Mouse (Mus musculus) lung, embryonic 16.5 days (tissue): ENCODE results near the gene Memo1. TPM values are rescaled to one million over a fixed set of nuclear protein-coding genes. Genes with fewer than 3 reads are reported as not detected.
"Not testable (repeated sequence)": the region's sequence is repeated elsewhere in the genome, so short reads cannot be mapped to it uniquely, and the experiment has no call there.

ENCODE experiments used
- ATAC-seq: fragments of 200-750 bp; cut with Nextera tagmentation; 2 replicates; pipeline ENCODE4 v1.8.0; 2017; ENCODE audit warnings: low read depth, mild to moderate bottlenecking, moderate library complexity
- H3K27ac ChIP-seq: fragments of 300-500 bp; sonication (generic); 2 replicates; pipeline ENCODE4 v1.5.1; 2014; ENCODE audit warnings: mild to moderate bottlenecking, control low read depth, low read length
- H3K27me3 ChIP-seq: fragments of 300-500 bp; sonication (generic); 2 replicates; pipeline ENCODE4 v1.6.1; 2014; ENCODE audit warnings: low read depth, low read length, mixed read lengths; ENCODE audit not compliant: control insufficient read depth, insufficient read depth
- H3K36me3 ChIP-seq: fragments of 300-500 bp; sonication (generic); 2 replicates; pipeline ENCODE4 v1.6.1; 2014; ENCODE audit warnings: low read length; ENCODE audit not compliant: control insufficient read depth, insufficient read depth
- H3K4me1 ChIP-seq: fragments of 300-500 bp; sonication (generic); replicated peaks from 2 replicates; pipeline ENCODE4 v1.6.1; 2014; ENCODE audit warnings: low read length, mixed read lengths; ENCODE audit not compliant: control insufficient read depth, insufficient read depth
- H3K4me2 ChIP-seq: fragments of 300-500 bp; sonication (generic); 2 replicates; pipeline ENCODE4 v1.6.1; 2014; ENCODE audit warnings: low read depth, low read length, control low read depth
- H3K4me3 ChIP-seq: fragments of 300-500 bp; sonication (generic); 2 replicates; pipeline ENCODE4 v1.5.1; 2014; ENCODE audit warnings: mild to moderate bottlenecking, low read length, control low read depth
- H3K9ac ChIP-seq: fragments of 300-500 bp; sonication (generic); 2 replicates; pipeline ENCODE4 v1.6.1; 2014; ENCODE audit warnings: low read length, control low read depth
- H3K9me3 ChIP-seq: fragments of 300-500 bp; sonication (generic); 2 replicates; pipeline ENCODE4 v1.6.1; 2016; ENCODE audit warnings: low read length; ENCODE audit not compliant: control insufficient read depth
- WGBS: fragments of 180-500 bp; shearing (Covaris S2); extraction: QIAGEN DNeasy Blood & Tissue Kit; methylation state at CpG from one replicate; pipeline ENCODE4 v1.1.7; 2014; 5-methylcytosine and 5-hydroxymethylcytosine counted together
- polyA plus RNA-seq: library from polyadenylated mRNA; unstranded; fragments of >200 nt; fragmentation: Nextera tagmentation; extraction: Ambion mirVana; gene quantifications from 2 replicates; pipeline ENCODE4 v1.2.1, GENCODE M21; 2015

Memo1 gene
- polyA plus RNA-seq, result 80.9 and 85.1 TPM in 2 replicates

DNA sequence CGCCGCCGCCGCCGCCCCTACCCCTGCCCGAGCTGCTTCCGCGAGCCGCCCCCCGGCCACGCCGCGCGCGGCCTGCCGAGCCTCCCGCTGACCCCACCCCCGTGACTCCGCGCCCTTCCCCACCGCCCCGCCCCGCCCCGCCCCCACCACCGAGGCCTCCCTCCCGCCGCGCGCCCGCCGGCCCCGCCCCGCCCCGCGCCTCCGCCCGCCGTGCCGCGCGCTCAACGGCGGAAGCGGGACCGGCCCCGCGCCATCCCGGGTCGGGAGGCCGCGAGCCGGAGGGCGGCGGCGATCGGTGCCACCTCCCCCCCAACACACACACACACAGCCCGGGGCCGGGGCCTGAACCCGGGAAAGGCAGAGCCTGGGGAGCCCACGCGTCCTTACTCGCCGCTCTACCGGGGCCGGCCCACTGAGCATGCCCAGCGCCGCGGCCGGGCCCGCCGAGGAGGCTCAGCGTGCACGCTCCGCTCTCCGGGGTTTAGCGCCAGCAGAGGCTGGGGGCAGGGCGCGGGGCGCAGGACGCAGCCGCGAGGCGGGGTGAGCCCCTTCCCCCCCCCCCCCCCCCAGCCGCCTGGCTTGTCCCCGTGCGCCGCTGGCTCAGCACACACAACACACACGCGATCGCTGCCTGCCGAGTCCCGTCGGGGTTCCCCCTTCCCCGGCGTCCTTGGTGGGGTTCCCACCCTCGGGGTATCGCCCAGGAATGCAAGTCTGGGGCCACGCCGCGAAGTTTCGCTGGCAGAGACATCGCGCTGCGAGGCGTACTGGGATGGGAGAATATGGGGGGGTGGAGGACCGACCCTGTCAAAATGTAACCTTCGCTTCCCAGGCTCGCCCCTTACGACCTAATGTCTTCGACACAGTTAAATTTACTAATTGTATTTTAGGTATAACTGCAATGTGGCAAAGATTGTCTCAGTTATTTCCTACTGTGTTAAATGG is at the start of gene Memo1:
Gene Memo1 (minus strand): TSS at position 496 of the 945 bp plus-strand sequence.
- peaks cover 12% of the 10 kb centered on the region for H3K36me3 ChIP-seq
- peak within 1 kb of the TSS; percentile 91 for H3K4me3 ChIP-seq
- H3K27me3 ChIP-seq, result no peaks in the 10 kb centered on the region
- peak within 1 kb of the TSS; percentile 99 for H3K27ac ChIP-seq
- peak within 1 kb of the TSS; percentile 95 for H3K9ac ChIP-seq
- peak; percentile 91 for ATAC-seq
- H3K4me1 ChIP-seq, result peaks cover 11% of the 10 kb centered on the region
- peak within 1 kb of the TSS; percentile 81 for H3K4me2 ChIP-seq
- WGBS, result under 1% methylated on average over 44 of the region's 110 CpGs
- H3K9me3 ChIP-seq, result no peaks in the 10 kb centered on the region

DNA sequence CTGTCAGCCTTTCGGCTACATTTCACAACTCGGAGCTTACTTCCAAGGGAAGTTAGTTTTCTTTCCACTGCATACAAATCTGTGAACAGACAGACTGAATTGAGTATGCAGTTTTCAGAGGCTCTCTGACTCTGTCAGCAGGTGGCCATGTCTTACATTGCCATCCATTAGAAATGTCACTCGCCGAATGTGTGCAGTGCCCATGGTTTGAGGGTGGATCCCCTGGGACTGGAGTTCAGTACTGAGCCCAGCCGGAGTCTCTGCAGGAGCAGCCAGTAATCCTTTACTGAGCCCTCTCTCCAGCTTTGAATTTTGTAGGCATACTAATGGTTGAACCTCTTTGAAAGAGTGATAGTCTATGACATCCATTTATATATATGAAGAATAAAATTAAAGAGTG is 45.8 kb upstream of the Memo1 start:
- Histone ChIP-seq H3K4me3 (no peak overlapping the region; the same call in 1 of the 2 replicates), H3K4me1 (peaks cover 18% of the 10 kb centered on the region), H3K36me3 (no peaks in the 10 kb centered on the region), H3K9ac (no peak overlapping the region), H3K9me3 (no peaks in the 10 kb centered on the region), H3K4me2 (peak overlapping the region; percentile 83), H3K27ac (no peak overlapping the region), H3K27me3 (no peaks in the 10 kb centered on the region)
- 63% methylated on average over 5 of the region's 5 CpGs for WGBS
- no peak for ATAC-seq

DNA sequence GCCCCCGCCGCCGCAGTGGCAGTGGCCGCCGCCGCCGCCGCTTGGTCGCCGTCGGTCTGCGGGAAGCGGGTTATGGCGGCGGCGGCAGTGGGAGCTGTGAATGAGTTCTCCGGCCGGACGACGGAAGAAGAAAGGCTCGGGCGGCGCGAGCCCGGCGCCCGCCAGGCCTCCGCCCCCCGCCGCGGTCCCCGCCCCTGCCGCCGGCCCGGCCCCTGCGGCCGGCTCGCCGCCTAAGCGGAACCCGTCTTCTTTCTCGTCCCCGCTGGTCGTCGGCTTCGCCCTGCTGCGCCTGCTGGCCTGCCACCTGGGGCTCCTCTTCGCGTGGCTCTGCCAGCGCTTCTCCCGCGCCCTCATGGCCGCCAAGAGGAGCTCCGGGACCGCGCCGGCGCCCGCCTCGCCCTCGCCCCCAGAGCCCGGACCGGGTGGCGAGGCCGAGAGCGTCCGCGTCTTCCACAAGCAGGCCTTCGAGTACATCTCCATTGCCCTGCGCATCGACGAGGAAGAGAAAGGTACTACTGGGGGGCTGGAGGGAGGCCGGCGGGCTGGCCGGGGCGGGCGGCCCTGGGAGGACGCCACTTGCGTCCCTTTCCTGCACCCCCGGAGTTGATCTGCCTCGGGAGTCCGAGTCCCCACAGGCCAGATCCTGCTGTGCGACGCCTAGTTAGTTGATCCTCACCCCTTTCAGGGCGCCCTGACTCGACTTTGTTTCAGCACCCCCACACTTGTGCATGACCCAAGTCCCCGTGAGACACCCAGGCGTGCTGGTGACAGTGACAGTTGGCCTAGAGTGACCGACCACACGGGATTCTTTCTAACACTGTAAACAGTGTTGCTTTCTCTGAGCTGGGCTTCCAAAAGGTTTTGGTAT is 43.9 kb upstream of the Memo1 start, which contains the start of gene Spast:
Gene Spast (plus strand): TSS at position 51 of the 868 bp plus-strand sequence.
- H3K4me1 ChIP-seq, result peaks cover 18% of the 10 kb centered on the region
- under 1% methylated on average over 61 of the region's 90 CpGs for WGBS
- peak within 1 kb of the TSS; percentile 83 for H3K4me2 ChIP-seq
- no peaks in the 10 kb centered on the region for H3K36me3 ChIP-seq
- peak within 1 kb of the TSS; percentile 96 for H3K27ac ChIP-seq
- H3K9ac ChIP-seq, result peak within 1 kb of the TSS; percentile 90
- peak within 1 kb of the TSS; percentile 72 for H3K4me3 ChIP-seq
- H3K9me3 ChIP-seq, result no peaks in the 10 kb centered on the region
- peak; percentile 93 for ATAC-seq
- H3K27me3 ChIP-seq, result no peaks in the 10 kb centered on the region

DNA sequence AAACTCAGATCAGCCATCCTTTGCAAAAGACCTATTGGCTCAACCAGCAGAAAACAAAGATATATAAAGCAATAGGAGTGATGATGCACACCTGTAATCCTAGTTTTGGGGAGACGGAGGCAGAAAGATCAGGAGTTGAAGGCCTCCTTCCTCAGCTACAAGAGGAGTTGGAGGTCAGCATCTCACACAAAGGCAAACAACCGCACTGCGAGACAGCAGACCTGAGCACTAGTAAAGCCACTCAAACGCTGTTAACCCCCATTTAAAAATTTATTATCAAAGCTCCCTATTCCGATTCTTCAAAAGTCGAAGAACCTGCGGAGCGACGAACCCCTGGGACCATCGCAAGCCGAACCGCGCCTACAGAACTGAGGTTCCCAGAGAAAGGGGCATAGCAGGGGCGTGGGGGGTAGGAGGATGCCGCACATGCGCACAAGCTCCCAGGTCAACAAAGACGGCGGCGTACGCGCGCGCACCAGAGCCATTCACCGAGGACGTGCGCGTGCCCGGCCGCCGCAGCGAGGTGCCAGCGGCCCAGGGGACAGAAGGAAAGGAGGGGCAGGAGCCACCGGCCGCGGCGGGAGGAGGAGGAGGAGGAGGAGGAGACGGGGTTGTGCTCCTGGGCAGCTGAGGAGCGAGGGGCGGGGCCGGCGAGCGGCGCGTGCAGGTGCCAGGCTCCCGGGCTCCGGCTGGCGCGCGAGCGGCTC is 43.1 kb upstream of the Memo1 start:
- Histone ChIP-seq H3K4me1 (peaks cover 18% of the 10 kb centered on the region), H3K4me3 (peak overlapping the region; percentile 72), H3K9ac (peak overlapping the region; percentile 90), H3K27me3 (no peaks in the 10 kb centered on the region), H3K9me3 (no peaks in the 10 kb centered on the region), H3K27ac (peak overlapping the region; percentile 96), H3K4me2 (peak overlapping the region; percentile 83), H3K36me3 (no peaks in the 10 kb centered on the region)
- WGBS, result 1% methylated on average over 31 of the region's 50 CpGs
- ATAC-seq, result peak; percentile 97

DNA sequence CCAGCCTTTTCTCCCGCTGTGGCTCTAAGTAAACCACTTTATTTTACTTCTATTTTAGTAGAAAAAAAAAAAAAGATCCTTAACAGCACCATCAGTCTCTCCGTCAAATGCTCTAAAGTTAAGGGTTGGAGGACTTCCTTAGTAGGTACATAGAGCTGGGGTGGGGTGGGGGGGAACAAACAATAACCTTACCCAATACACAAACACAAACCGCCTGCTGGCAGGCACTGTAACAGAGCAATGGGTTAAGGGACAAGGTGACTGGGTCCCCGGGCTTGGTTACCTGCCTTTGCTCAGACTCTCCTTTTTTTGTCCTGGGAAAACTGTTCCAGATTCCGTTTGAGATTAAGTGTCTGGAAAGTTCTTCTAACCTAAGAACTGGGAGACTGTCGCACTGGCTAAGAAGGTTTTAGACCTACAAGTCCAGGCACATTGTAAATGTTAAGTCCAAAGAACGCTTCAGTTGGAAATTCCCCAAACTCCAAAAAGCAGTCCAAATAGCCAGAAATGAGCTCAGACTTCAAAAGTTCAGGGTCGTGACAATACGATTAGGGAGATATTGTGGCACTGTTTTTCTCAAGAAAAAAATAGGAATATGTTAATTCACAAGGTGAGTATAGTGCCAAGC is 35.8 kb upstream of the Memo1 start:
- Histone ChIP-seq H3K4me3 (no peak overlapping the region), H3K36me3 (no peaks in the 10 kb centered on the region), H3K9ac (no peak overlapping the region), H3K4me2 (no peak overlapping the region), H3K27me3 (no peaks in the 10 kb centered on the region), H3K27ac (no peak overlapping the region), H3K9me3 (no peaks in the 10 kb centered on the region), H3K4me1 (no peaks in the 10 kb centered on the region)
- 59% methylated on average over 9 of the region's 9 CpGs for WGBS
- no peak for ATAC-seq

DNA sequence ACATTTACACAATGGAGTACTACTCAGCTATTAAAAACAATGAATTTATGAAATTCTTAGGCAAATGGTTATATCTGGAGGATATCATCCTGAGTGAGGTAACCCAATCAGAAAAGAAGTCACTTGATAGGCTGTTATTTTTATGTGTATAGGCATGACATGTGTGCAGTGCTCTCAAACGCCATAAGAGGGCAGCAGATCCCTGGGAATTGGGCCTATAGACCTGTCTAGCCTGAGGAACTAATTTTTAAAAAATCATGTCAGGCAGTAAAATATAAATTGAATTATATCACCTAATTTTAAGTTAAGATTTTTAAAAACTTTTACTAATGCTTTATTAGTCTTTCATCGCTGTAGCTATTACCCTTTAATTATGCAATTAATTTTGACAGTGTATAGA is 32.8 kb upstream of the Memo1 start:
- not testable (repeated sequence) for H3K4me2 ChIP-seq, ATAC-seq, H3K9ac ChIP-seq, H3K27ac ChIP-seq, H3K27me3 ChIP-seq, H3K4me1 ChIP-seq, H3K4me3 ChIP-seq, H3K9me3 ChIP-seq, H3K36me3 ChIP-seq
- 41% methylated on average over 2 of the region's 2 CpGs for WGBS

DNA sequence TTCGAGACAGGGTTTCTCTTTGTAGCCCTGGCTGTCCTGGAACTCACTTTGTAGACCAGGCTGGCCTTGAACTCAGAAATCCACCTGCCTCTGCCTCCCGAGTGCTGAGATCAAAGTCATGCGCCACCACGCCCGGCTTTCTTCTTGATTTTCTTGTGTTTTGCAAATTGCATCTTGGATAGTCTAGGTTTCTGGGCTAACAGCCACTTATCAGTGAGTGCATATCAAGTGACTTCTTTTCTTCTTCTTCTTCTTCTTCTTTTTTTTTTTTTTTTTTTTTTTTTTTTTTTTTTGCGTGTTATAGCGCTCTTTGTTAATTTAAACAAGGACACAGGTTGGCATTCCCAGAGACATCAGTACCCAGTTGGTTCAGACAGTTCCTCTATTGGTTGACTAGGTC is 31.9 kb upstream of the Memo1 start:
- H3K4me3 ChIP-seq, H3K9ac ChIP-seq, ATAC-seq, H3K27ac ChIP-seq, H3K4me2 ChIP-seq, H3K27me3 ChIP-seq, H3K4me1 ChIP-seq, H3K36me3 ChIP-seq, H3K9me3 ChIP-seq: not testable (repeated sequence)
- WGBS, result 79% methylated on average over 7 of the region's 7 CpGs

DNA sequence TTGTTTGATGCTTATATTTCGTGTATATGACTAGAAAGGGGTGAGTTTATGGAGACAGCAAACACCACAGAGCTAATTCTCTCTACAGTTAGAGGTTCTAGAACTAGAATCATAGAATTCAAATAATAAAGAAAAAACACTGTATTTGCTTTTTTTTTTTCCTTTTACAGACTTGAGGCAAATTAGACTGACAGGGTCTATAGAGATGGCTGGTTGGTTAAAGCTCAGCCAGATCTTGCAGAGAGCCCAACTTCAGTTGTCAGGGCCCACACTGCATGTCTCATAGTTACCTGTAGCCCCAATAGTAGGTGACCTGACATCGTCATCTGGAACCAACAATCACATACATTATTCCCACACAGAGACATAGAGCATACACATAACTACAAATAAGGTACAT is 28.5 kb upstream of the Memo1 start, which contains the start of gene Dpy30:
Gene Dpy30 (minus strand): TSS at position 101 of the 400 bp plus-strand sequence.
- 69% methylated on average over 2 of the region's 2 CpGs for WGBS
- no peaks in the 10 kb centered on the region for H3K4me1 ChIP-seq
- no peak within 1 kb of the TSS for H3K9ac ChIP-seq
- no peak within 1 kb of the TSS for H3K4me2 ChIP-seq
- H3K27me3 ChIP-seq, result no peaks in the 10 kb centered on the region
- H3K36me3 ChIP-seq, result no peaks in the 10 kb centered on the region
- no peak for ATAC-seq
- H3K27ac ChIP-seq, result no peak within 1 kb of the TSS
- H3K4me3 ChIP-seq, result no peak within 1 kb of the TSS
- no peaks in the 10 kb centered on the region for H3K9me3 ChIP-seq
